Mouse (Mus musculus) cerebellum, adult 2 months (tissue): ENCODE data around the gene Zranb3.

Experiments used
- CTCF ChIP-seq: fragments of 200-500 bp; IDR thresholded peaks from 2 replicates; pipeline ENCODE4 v1.5.1; 2011; ENCODE audit warnings: low read depth, mild to moderate bottlenecking, control low read depth, low read length, moderate library complexity, borderline replicate concordance; ENCODE audit not compliant: insufficient read depth
- POLR2A ChIP-seq: fragments of 200-500 bp; IDR thresholded peaks from 2 replicates; pipeline ENCODE4 v1.6.1; 2011; ENCODE audit warnings: low read length, control low read depth, borderline replicate concordance; ENCODE audit not compliant: insufficient read depth

DNA sequence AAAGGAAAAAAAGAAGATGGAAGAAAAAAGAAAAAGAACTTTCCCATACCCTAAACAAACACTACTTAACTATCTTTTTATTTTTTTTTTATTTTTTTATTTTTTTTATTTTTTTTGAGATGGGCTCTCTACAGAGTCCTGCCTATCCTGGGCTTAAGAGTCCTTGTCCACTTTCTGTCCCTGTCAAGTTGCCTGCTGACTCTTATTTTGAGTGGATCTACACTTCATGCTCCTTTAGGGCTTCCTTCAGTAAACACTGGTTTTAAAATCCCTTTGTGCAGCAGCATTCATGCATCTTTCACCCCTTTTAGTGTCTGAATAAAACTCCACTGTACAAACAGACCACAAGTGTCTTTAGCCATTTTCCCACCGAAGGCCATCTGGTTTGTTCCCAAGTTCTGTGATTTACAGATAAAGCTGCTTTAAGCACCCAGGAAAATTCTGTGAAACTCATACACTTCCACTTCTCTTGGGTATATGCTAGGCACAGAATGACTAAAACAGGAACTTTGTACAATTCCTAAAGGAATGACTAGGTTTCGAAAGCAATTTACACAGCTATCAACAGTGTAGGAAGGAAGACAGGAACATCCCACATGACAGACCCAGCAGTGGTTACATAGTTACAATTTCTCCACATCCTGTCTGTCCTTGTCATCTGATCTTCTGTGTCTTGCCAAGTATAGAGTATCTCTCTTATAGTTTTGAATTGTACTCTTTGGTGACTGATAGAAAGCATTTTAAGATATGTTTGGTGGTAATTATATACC is 82.7 kb downstream of the Zranb3 start:
- TF ChIP-seq CTCF, result no peak
- TF ChIP-seq POLR2A, result no peak
